Comparison of ENCODE assay signal across 11 mouse cellular contexts in the genomic region with DNA sequence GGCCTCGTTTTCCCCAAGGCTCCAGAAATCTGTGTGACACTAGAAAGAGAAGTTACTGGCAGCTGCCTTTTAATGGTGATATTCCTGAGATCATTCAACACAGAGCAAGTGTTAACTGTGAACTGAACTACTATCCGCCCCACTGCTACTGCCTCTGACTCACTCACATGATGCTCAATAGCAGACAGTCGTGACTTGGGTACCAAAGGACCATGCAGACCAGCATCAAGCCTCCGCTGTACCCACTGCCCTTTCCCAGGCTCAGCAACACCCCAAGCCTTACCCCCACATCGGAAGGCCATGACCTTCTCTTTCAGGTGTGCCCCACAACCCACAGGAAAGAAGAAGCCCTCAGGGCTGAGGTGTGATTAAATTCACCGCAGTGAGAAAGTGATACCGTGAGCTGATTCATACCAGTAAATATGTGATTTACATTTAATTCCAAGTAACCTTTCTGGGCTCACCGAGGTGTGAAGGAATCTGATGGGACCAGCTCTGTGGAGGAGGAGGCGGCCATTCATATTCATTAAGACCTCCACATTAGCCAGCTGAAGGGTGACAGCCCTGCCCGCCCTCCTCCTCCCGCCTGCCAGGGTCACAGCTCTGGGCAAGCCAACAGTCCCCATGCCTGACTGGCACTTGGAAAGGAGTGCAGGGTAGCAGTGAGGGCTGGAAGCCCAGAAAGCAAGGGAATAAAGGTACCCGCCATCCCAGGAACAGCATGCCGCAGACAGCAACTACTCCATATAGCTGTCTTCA.
A peak's percentile ranks its signal among the peaks of the same experiment; 100 is the strongest.
DNase-seq lines count a peak whose midpoint lies in the region; ATAC-seq and TF ChIP-seq lines count a peak whose summit lies in the region.
"Had no signal": no experiment of that assay in that cellular context is flagged by ENCODE, and none has a peak within 500 bp of the region (broad histone marks: within the 10 kb centered on the region; RNA-seq: fewer than 3 reads in every experiment).

No protein-coding gene starts in this region.

- no peak for DNase-seq in gastrocnemius, adult 2 months
- DNase-seq in gastrocnemius, adult 18-20 months (ENCODE audit: low spot score): no peak
- peak; percentile 21 for DNase-seq in kidney, adult 9 months
- DNase-seq in ovary, postnatal 14 days (ENCODE audit: low spot score): no peak
- DNase-seq in adrenal gland, postnatal 4 days (ENCODE audit: low spot score in 2 of 2): no peak
- no peak for DNase-seq in heart, postnatal 4 days
- DNase-seq: right cerebral cortex, adult 18-20 months had no signal

- H3K4me2 ChIP-seq in forebrain, embryonic 12.5 days: no peak overlapping the region
- no peak overlapping the region for H3K4me2 ChIP-seq in midbrain, embryonic 15.5 days
- H3K4me2 ChIP-seq: embryonic facial prominence, embryonic 13.5 days had no signal

- no peak overlapping the region for H3K4me3 ChIP-seq in gastrocnemius, adult 2 months
- H3K4me3 ChIP-seq in forebrain, embryonic 12.5 days (replicated peaks): no peak overlapping the region
- H3K4me3 ChIP-seq in midbrain, embryonic 15.5 days: no peak overlapping the region
- H3K4me3 ChIP-seq: embryonic facial prominence, embryonic 13.5 days had no signal

- peak overlapping the region; percentile 68; the same call in 1 of the 2 replicates for H3K27ac ChIP-seq in gastrocnemius, adult 2 months
- H3K27ac ChIP-seq in forebrain, embryonic 12.5 days: peak overlapping the region; percentile 48
- no peak overlapping the region for H3K27ac ChIP-seq in midbrain, embryonic 15.5 days
- H3K27ac ChIP-seq: embryonic facial prominence, embryonic 13.5 days; macrophage had no signal

- no peak overlapping the region for H3K9ac ChIP-seq in forebrain, embryonic 12.5 days
- no peak overlapping the region for H3K9ac ChIP-seq in midbrain, embryonic 15.5 days
- H3K9ac ChIP-seq: embryonic facial prominence, embryonic 13.5 days had no signal

- H3K27me3 ChIP-seq in forebrain, embryonic 12.5 days: peaks cover 33% of the 10 kb centered on the region
- H3K27me3 ChIP-seq in midbrain, embryonic 15.5 days (replicated peaks): no peaks in the 10 kb centered on the region

- TF ChIP-seq CTCF in gastrocnemius, adult 2 months (IDR thresholded peaks at IDR 0.05): no peak

- H3K4me1 ChIP-seq in forebrain, embryonic 12.5 days: peaks cover 31% of the 10 kb centered on the region
- H3K4me1 ChIP-seq in midbrain, embryonic 15.5 days: peaks cover 16% of the 10 kb centered on the region; the same call in 1 of the 2 replicates

- 61% methylated on average over 13 of the region's 13 CpGs for WGBS in forebrain, embryonic 12.5 days
- WGBS in midbrain, embryonic 15.5 days: 51% methylated on average over 13 of the region's 13 CpGs

- intact Hi-C loops in gastrocnemius, adult 2 months (cut with DNase I): no loop called here

- H3K36me3 ChIP-seq in forebrain, embryonic 12.5 days (replicated peaks): no peaks in the 10 kb centered on the region
- H3K36me3 ChIP-seq in midbrain, embryonic 15.5 days (replicated peaks): no peaks in the 10 kb centered on the region
- H3K36me3 ChIP-seq: embryonic facial prominence, embryonic 13.5 days had no signal

- H3K9me3 ChIP-seq in forebrain, embryonic 12.5 days: no peaks in the 10 kb centered on the region
- no peaks in the 10 kb centered on the region for H3K9me3 ChIP-seq in midbrain, embryonic 15.5 days
- H3K9me3 ChIP-seq: embryonic facial prominence, embryonic 13.5 days had no signal

- ATAC-seq in forebrain, embryonic 12.5 days (ENCODE audit: low FRiP score): peak; percentile 82; the same call in 1 of the 2 replicates
- ATAC-seq in midbrain, embryonic 15.5 days (replicated peaks): peak; percentile 54; the same call in 1 of the 2 replicates
